23 mouse cellular contexts compared by ENCODE assay signal in genomic region chr8:121844765-121845164, GRCm38 (mm10). TPM values are rescaled to one million over a fixed set of nuclear protein-coding genes. Genes with fewer than 3 reads are reported as not detected.
A peak's percentile ranks its signal among the peaks of the same experiment; 100 is the strongest.
DNase-seq lines count a peak whose midpoint lies in the region; ATAC-seq lines count a peak whose summit lies in the region.
"Had no signal": no experiment of that assay in that cellular context is flagged by ENCODE, and none has a peak within 500 bp of the region (broad histone marks: within the 10 kb centered on the region; RNA-seq: fewer than 3 reads in every experiment).

No protein-coding gene starts in this region.

- 0 out of 2 replicates have a peak, but pooled peaks have one; percentile 11 for ATAC-seq in common myeloid progenitor, adult 5-6 weeks (replicated peaks; ENCODE audit: low read depth, poor library complexity, severe bottlenecking)
- ATAC-seq: activated CD4-positive, CD25-positive, alpha-beta regulatory T cell, adult 4 months; forebrain, embryonic 14.5 days; forebrain, postnatal 0 days; hindbrain, postnatal 0 days; inflammation-experienced regulatory T-cells, adult 6 months; intestine, embryonic 16.5 days had no signal

- peak; percentile 1 for DNase-seq in adrenal gland, postnatal 14 days
- no peak for DNase-seq in adrenal gland, postnatal 25 days
- DNase-seq in ovary, postnatal 36 days (ENCODE audit: low spot score) = peak; percentile 0
- DNase-seq in ovary, postnatal 14 days (ENCODE audit: low spot score) = no peak
- peak; percentile 39 for DNase-seq in A20 (ENCODE audit: low read depth, low spot score)
- no peak for DNase-seq in adipocyte (ENCODE audit: low spot score)
- DNase-seq in left cerebral cortex, postnatal 25 days (ENCODE audit: low spot score in 2 of 2) = no peak
- DNase-seq: adrenal gland, postnatal 10 days; B cell, adult 2 months; cerebellum, adult 8-10 months; cerebellum, postnatal 10 days; cerebellum, postnatal 36 days; forebrain, postnatal 0 days; gastrocnemius, postnatal 36 days; heart, adult 18-20 months; heart, postnatal 14 days; heart, postnatal 4 days had no signal

- intact Hi-C loops in left cerebral cortex, postnatal 25 days (cut with DNase I) = no loop called here

RNA-seq across cellular contexts. Expression of gene Klhdc4, which starts 15.4 kb away (rescaled TPM):
- total RNA-seq in adrenal gland, postnatal 14 days (2021) = 20.4 and 22.3 TPM in 2 replicates
- total RNA-seq in adrenal gland, postnatal 25 days (2021) = 29.1 and 30.5 TPM in 2 replicates
- total RNA-seq in common myeloid progenitor, adult 5-6 weeks (2017) = 24.4 and 33.7 TPM in 2 replicates
- 10 to 100 TPM; 28.0 to 28.1 TPM for total RNA-seq in left cerebral cortex, postnatal 25 days (2021)

Comparison
In these comparisons a context has a peak if more than half of its experiments do, and no peak if none do; other contexts are left out.
1. DNase-seq: peak in adrenal gland, postnatal 14 days (single experiment), ovary, postnatal 36 days (single experiment) and A20 (single experiment); none in adrenal gland, postnatal 25 days (single experiment), ovary, postnatal 14 days (single experiment), adipocyte (single experiment) and left cerebral cortex, postnatal 25 days (0 of 2).